Mouse (Mus musculus): ENCODE measurements at regions not wholly inside any gene's neighbourhood (a gene's known extent, or its start where the extent isn't known, plus 50 kb on each side); places are given as distances from the start of the nearest gene placed in this dataset.

DNA sequence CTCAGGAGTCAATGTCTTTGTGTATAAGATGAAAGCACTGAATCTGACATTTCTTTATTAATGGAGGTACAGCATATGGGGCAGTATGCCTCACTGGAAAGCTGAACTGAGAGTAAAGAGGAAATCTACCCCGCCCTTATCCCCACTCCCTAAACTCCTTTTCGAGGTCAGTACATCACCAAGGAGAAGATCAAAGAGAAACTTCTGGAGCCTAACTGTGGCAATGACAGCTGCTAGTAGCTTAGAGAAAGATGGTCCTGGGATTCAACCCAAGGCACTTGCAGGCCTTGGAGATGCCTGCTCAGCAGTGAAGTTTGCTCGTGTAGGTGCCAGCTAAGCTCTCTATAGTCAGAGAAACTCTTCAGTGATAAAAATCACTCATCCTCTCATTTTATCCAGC, 75.8 kb upstream of the Sesn3 start:
- H3K27ac ChIP-seq: no peak overlapping the region
- intact Hi-C loops (cut with DNase I): loop anchor here (5.0 kb wide), 1 partner anchor 127 kb away; no protein-coding TSS in a partner anchor
- no peak overlapping the region for H3K4me3 ChIP-seq
- TF ChIP-seq CTCF (IDR thresholded peaks at IDR 0.05): no peak
- DNase-seq (ENCODE audit: extremely low spot score in 1 of 2, low spot score in 2 of 2): no peak

DNA sequence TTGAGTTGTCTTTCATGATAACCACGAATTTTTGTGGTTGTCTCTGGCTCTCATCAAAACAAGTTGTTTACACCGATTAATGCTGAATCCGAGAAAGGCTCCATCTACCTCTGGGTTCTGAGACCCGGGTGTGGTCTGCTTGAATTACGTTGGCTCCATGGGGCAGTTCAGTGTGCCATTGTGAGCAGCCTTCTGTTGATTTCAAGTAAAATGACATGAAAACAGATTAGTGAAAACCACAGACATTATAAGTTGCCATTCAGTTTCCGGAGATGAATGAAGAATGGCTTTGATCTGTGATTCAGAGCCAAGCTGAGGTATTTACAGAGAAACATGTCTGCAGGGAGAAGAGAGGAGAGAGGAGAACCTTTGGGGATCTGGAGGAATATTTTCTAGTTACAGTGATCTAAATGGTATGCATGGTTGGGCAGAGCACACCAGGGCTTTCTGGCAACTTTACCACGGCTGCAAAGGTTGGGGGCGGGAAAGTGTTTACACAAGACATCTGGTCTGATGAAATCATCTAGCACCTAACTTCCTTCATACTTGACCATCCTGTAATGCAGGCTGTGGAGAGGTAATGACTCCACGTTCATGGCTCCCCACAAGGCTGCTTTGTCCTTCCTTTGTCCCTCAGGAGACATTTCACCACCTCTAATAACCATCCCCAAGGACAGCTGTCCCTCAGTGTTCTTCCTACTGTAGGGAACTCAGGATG, 74.7 kb upstream of the Sesn3 start:
- Histone ChIP-seq H3K27ac (no peak overlapping the region), H3K4me3 (no peak overlapping the region)
- no peak for DNase-seq (ENCODE audit: extremely low spot score in 1 of 2, low spot score in 2 of 2)
- TF ChIP-seq CTCF (IDR thresholded peaks at IDR 0.05): no peak
- intact Hi-C loops (cut with DNase I): loop anchor here (5.0 kb wide), 1 partner anchor 128 kb away; no protein-coding TSS in a partner anchor

DNA sequence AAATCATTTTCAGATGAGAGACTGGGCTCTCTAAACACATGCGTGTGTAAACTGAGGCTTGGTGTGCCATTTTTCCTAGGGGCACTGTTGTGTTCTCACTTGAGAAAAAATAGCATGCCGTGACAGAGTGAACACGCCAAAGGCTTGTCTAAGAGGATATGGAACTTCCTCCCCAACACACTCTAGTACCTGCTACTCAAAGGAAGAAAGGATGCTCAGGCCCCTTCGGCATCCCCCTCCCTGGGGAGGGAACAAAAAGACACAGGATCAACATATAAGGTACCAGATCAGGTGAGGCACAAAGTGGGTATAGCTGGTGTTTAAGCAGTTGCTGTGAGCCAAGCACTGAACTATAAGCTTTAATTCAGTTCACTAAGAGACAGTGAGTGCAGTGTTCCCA, 74.0 kb upstream of the Sesn3 start:
- Histone ChIP-seq H3K27ac (no peak overlapping the region), H3K4me3 (no peak overlapping the region)
- intact Hi-C loops (cut with DNase I): no loop called here
- no peak for TF ChIP-seq CTCF (IDR thresholded peaks at IDR 0.05)
- DNase-seq (ENCODE audit: extremely low spot score in 1 of 2, low spot score in 2 of 2): no peak

DNA sequence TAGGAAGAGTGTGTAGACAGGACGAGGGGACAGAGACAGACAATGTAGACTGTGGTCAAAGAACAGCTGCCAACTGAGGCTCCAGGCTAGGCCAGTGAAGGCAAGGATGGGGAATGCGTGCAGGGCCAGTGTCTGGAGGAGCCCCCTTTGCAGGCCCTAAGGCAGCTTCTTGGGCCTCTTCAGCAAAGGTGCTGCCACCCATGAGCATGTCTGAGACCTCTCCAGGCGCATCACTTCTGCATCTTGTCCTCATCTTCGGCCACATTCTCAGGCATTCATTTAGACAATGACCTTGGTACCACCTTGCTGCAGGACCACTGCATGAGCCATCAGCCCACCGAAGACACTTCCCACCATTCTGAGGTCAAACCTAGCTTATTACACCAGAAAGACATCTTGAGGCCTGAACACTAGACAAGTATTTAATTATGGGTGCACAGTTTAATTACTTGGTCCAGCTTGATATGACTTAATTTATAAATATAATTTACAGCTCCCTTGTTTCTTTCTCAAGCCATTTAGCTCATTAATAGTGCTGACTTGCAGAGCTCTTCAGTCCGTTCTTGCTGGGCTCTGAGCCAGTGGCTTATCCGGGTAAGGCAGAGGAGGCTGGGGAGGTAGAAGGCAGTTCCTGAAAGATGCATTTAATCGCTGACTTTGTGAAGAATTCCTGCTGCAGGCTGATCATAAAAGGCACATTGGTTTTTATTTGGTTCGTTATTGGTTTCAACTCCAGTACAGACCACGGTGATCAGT, 72.1 kb upstream of the Sesn3 start:
- intact Hi-C loops (cut with DNase I): no loop called here
- Histone ChIP-seq H3K27ac (no peak overlapping the region), H3K4me3 (no peak overlapping the region)
- peak in 1 of 2 experiments; percentile 26 for DNase-seq (ENCODE audit: extremely low spot score in 1 of 2, low spot score in 2 of 2)
- no peak for TF ChIP-seq CTCF (IDR thresholded peaks at IDR 0.05)

DNA sequence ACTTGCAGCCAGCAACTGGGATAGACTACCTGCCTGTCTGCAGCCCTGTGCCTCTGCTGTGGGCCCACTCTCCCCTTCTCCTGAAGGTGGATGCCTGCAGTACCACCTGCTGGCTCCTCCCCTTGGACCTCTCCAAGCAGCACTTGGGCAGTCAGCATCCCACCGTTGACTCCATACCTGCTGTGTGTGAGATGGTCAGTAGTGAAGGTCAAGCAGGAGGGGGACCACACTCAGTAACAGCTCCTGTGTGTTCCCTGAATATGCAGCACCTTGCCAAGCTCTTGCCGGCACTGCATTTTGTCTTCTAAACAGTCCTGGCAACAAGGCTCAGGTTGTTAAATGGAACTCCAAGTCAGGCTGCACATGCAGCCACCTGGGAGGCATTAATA, 71.6 kb upstream of the Sesn3 start:
- intact Hi-C loops (cut with DNase I): no loop called here
- no peak for TF ChIP-seq CTCF (IDR thresholded peaks at IDR 0.05)
- Histone ChIP-seq H3K4me3 (no peak overlapping the region), H3K27ac (no peak overlapping the region)
- DNase-seq (ENCODE audit: extremely low spot score in 1 of 2, low spot score in 2 of 2): no peak

DNA sequence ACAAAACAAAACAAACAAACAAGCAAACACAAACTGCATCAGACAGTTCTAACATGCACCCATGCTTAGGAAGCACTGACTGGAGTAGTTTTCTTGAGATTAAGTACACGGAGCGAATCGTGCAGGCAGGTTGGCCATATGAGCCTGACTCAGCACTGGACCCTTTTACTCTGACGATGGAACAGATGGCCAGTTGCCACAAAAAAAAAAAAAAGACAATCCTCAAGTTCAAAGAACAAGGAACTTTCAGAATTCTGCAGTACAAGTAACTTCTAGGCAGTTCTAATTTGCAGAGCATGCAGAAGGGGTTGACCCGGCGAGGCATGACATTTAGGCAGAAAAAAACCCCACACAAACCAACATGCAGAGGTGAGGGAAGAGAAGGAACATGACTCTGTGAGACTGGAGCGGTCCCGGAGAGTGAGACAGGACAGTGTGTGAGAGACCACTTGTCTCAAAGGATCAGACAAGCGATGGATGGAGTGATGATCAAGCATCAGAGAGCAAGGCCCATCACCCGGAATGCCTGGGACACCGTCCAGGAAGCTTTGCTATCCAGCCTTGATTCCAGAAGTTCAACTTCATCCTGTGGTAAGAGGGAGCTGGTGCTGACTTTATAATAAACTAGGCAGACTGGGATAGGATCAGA, 71.0 kb upstream of the Sesn3 start:
- no peak for DNase-seq (ENCODE audit: extremely low spot score in 1 of 2, low spot score in 2 of 2)
- Histone ChIP-seq H3K27ac (no peak overlapping the region), H3K4me3 (no peak overlapping the region)
- intact Hi-C loops (cut with DNase I): no loop called here
- TF ChIP-seq CTCF (IDR thresholded peaks at IDR 0.05): no peak

DNA sequence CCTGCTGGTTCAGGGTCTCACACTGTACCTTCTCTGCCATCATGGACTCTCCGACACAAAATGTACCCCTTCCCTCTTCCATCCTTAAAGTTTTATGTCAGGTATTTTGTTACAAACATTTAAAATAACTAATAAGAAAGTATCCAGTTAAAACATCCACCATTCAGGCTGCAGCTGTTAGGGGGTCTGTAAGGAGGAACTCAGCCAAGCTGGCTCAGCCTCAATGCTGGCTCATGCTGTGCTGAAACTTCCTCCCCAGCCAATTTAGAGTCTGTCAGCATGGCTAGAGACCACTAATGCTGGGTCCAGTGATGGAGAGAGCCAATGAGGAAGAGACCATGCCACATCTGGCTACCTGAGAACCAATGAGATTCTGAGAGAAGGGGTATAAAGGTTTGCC, 70.0 kb upstream of the Sesn3 start:
- no peak for DNase-seq (ENCODE audit: extremely low spot score in 1 of 2, low spot score in 2 of 2)

DNA sequence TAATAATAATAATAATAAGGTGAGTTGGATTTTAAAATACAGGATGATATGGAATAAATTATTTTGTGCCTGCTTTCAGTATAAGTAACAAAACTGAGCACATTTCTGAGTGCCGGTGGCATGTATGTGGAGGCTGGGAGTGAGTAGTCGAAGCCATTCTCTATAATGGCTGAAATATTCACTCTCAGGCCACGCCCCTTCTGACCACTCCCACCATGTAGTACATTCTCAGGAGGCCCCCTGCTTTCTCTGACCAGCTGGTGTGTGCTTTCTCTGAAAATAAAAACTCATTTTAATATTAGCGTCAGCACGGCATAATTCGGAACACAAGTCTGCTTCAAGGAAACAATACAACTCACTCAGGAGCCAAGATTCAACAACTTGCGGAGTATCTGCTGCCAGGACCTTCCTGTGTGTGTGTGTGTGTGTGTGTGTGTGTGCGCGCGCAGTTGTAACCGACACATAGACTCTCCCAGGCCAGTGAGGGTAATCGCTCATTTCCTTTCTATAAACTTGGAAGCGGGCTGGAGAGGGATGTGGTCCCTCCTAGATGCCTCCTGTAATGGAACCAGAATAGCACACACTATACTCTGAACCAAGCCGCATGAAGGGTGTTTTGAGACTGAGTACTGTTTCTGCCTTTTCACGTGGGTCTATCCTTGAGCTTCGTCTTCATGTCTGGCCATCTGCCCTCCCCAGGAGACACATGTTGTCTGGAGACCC, 67.9 kb upstream of the Sesn3 start:
- intact Hi-C loops (cut with DNase I): no loop called here
- Histone ChIP-seq H3K27ac (no peak overlapping the region), H3K4me3 (no peak overlapping the region)
- no peak for DNase-seq (ENCODE audit: extremely low spot score in 1 of 2, low spot score in 2 of 2)
- TF ChIP-seq CTCF (IDR thresholded peaks at IDR 0.05): no peak

More for the DNA sequence above, 70.0 kb upstream of the Sesn3 start:
- no peak for TF ChIP-seq CTCF (IDR thresholded peaks at IDR 0.05)
- intact Hi-C loops (cut with DNase I): no loop called here
- Histone ChIP-seq H3K4me3 (no peak overlapping the region), H3K27ac (no peak overlapping the region)

DNA sequence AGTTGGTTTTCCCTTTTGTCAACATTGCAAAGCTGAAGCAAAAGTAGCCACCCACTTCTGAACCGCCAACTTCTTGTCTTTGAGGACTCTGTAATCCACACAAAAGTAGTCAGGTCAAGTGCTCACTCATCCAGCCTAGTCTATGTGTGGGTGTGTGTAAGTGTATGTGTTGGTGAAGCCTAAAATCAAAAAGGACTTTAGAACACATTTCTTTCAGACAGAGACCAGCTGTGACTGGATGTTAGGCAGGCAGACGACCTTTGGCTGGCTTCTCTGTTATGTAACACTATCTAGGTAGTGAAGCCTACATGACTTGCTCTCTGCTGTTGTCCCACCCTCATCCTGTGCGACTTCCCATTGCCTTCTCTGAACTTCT, 67.3 kb upstream of the Sesn3 start:
- no peak for DNase-seq (ENCODE audit: extremely low spot score in 1 of 2, low spot score in 2 of 2)
- TF ChIP-seq CTCF (IDR thresholded peaks at IDR 0.05): no peak
- Histone ChIP-seq H3K4me3 (no peak overlapping the region), H3K27ac (no peak overlapping the region)
- intact Hi-C loops (cut with DNase I): no loop called here

DNA sequence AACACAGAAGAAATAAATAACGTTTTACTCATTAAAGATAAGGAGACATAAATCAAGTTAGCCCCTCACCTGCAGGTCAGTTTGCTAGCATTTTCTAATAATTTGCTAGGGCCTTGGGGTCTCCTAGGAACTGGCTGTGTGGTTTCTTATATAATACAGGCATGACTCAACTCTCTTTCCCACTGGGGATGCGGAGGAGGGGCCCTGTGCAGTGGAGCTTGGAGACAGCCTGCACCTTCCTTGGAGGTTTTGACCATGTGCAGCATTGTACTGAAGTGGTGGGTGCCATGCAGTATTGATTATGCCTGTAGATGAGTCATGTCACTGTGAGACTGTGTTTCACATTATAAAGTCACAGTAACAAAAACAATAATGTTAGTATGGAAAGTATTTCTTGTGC, 61.6 kb upstream of the Sesn3 start:
- TF ChIP-seq CTCF (IDR thresholded peaks at IDR 0.05): no peak
- no peak overlapping the region for H3K4me3 ChIP-seq
- peak overlapping the region; percentile 47; the same call in 1 of the 2 replicates for H3K27ac ChIP-seq
- intact Hi-C loops (cut with DNase I): no loop called here
- DNase-seq (ENCODE audit: extremely low spot score in 1 of 2, low spot score in 2 of 2): peak in 1 of 2 experiments; percentile 51

DNA sequence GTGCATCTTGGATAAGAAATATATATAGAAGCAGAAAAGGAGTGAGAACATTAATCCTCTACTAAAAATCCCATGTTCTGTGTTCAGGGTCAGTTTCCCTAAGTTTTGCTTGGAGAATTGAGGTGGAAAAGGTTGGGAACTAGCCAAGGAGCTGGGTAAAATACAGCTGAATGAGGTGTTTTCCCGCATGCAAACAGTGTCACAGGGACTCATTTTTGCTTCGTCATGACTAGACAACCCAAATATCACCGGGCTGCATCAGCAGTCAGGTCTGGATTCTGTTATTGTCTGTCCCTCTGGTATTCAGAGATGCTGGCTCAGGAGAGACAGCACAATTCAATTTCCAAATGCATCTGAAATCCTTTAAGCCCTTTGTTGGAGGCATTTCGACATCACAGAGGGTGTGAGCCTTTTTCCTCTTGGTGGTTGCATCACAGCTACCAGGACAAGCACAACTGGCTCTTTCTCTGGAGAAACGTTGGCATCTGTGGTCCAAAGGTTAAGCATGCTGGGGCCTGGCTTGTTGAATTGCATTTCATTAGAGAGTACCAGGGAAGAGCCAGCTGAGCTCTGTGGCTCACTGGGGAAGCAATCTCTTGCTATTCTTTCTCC, 59.6 kb upstream of the Sesn3 start:
- Histone ChIP-seq H3K27ac (no peak overlapping the region), H3K4me3 (no peak overlapping the region)
- intact Hi-C loops (cut with DNase I): no loop called here
- DNase-seq (ENCODE audit: extremely low spot score in 1 of 2, low spot score in 2 of 2): no peak
- no peak for TF ChIP-seq CTCF (IDR thresholded peaks at IDR 0.05)

All from left cerebral cortex, adult 2 months (tissue).